Mouse (Mus musculus) forebrain, embryonic 13.5 days (tissue): ENCODE results near the gene Zfp575. TPM values are rescaled to one million over a fixed set of nuclear protein-coding genes. Genes with fewer than 3 reads are reported as not detected.

Experiments
- ATAC-seq: fragments of 200-750 bp; cut with Nextera tagmentation; 2 replicates; pipeline ENCODE4 v1.8.0; 2017
- H3K27ac ChIP-seq: fragments of 300-500 bp; sonication (generic); 2 replicates; pipeline ENCODE4 v1.5.1; 2015; ENCODE audit warnings: inconsistent platforms, mild to moderate bottlenecking, moderate library complexity
- H3K27me3 ChIP-seq: fragments of 300-500 bp; sonication (generic); 2 replicates; pipeline ENCODE4 v1.6.1; 2015; ENCODE audit warnings: mild to moderate bottlenecking, inconsistent platforms
- H3K36me3 ChIP-seq: fragments of 300-500 bp; sonication (generic); 2 replicates; pipeline ENCODE4 v1.6.1; 2015; ENCODE audit warnings: mild to moderate bottlenecking, inconsistent platforms; ENCODE audit not compliant: poor library complexity, severe bottlenecking
- H3K4me1 ChIP-seq: fragments of 300-500 bp; sonication (generic); 2 replicates; pipeline ENCODE4 v1.6.1; 2015; ENCODE audit warnings: inconsistent platforms
- H3K4me2 ChIP-seq: fragments of 300-500 bp; sonication (generic); 2 replicates; pipeline ENCODE4 v1.6.1; 2015; ENCODE audit warnings: inconsistent platforms, mild to moderate bottlenecking, moderate library complexity
- H3K4me3 ChIP-seq: fragments of 300-500 bp; sonication (generic); 2 replicates; pipeline ENCODE4 v1.5.1; 2015; ENCODE audit warnings: mild to moderate bottlenecking, inconsistent platforms
- H3K9ac ChIP-seq: fragments of 300-500 bp; sonication (generic); 2 replicates; pipeline ENCODE4 v1.6.1; 2015; ENCODE audit warnings: mild to moderate bottlenecking, inconsistent platforms
- H3K9me3 ChIP-seq: fragments of 300-500 bp; sonication (generic); replicated peaks from 2 replicates; pipeline ENCODE4 v1.6.1; 2016; ENCODE audit warnings: inconsistent platforms
- WGBS: fragments of 180-500 bp; shearing (Covaris S2); methylation state at CpG from one replicate; pipeline ENCODE4 v1.1.7; 2015; 5-methylcytosine and 5-hydroxymethylcytosine counted together
- polyA plus RNA-seq: library from polyadenylated mRNA; unstranded; fragments of >200 nt; fragmentation: Nextera tagmentation; extraction: Ambion mirVana; gene quantifications from 2 replicates; pipeline ENCODE4 v1.2.1, GENCODE M21; 2015

Gene Zfp575
- polyA plus RNA-seq, 1 experiment from 2014 or later: 5.1 TPM

- Histone ChIP-seq H3K4me1 (peaks cover 13% of the 10 kb centered on the region), H3K36me3 (no peaks in the 10 kb centered on the region), H3K9me3 (no peaks in the 10 kb centered on the region), H3K4me3 (no peak overlapping the region), H3K27me3 (peaks cover 9% of the 10 kb centered on the region; the same call in 1 of the 2 replicates), H3K4me2 (no peak overlapping the region), H3K9ac (no peak overlapping the region), H3K27ac (no peak overlapping the region)
- ATAC-seq: no peak
- 79% methylated on average over 15 of the region's 15 CpGs for WGBS
These were observed 12.0 kb upstream of the Zfp575 start for GRCm38 (mm10) chr7:24599211-24600067.

- no peak overlapping the region for H3K4me2 ChIP-seq
- no peak overlapping the region for H3K4me3 ChIP-seq
- no peak for ATAC-seq
- H3K36me3 ChIP-seq: no peaks in the 10 kb centered on the region
- no peak overlapping the region for H3K9ac ChIP-seq
- H3K4me1 ChIP-seq: peaks cover 24% of the 10 kb centered on the region
- H3K9me3 ChIP-seq: no peaks in the 10 kb centered on the region
- 70% methylated on average over 4 of the region's 4 CpGs for WGBS
- H3K27me3 ChIP-seq: peaks cover 16% of the 10 kb centered on the region; the same call in 1 of the 2 replicates
- H3K27ac ChIP-seq: no peak overlapping the region
These were observed 10.7 kb upstream of the Zfp575 start for GRCm38 (mm10) chr7:24598121-24598520.

GRCm38 (mm10) chr7:24595464-24595863 lies 8.0 kb upstream of the Zfp575 start:
- ATAC-seq: no peak
- H3K9me3 ChIP-seq: no peaks in the 10 kb centered on the region
- H3K27me3 ChIP-seq: peaks cover 16% of the 10 kb centered on the region; the same call in 1 of the 2 replicates
- no peak overlapping the region for H3K4me2 ChIP-seq
- H3K4me1 ChIP-seq: peaks cover 22% of the 10 kb centered on the region
- WGBS: 88% methylated on average over 2 of the region's 2 CpGs
- no peak overlapping the region for H3K27ac ChIP-seq
- no peaks in the 10 kb centered on the region for H3K36me3 ChIP-seq
- H3K4me3 ChIP-seq: no peak overlapping the region
- no peak overlapping the region for H3K9ac ChIP-seq

GRCm38 (mm10) chr7:24594309-24594803 lies 6.9 kb upstream of the Zfp575 start:
- ATAC-seq: peak; percentile 42; the same call in 1 of the 2 replicates
- no peaks in the 10 kb centered on the region for H3K9me3 ChIP-seq
- WGBS: 2% methylated on average over 13 of the region's 13 CpGs
- H3K9ac ChIP-seq: peak overlapping the region; percentile 78
- H3K4me1 ChIP-seq: peaks cover 22% of the 10 kb centered on the region
- H3K4me2 ChIP-seq: peak overlapping the region; percentile 82
- no peaks in the 10 kb centered on the region for H3K36me3 ChIP-seq
- H3K27ac ChIP-seq: no peak overlapping the region
- H3K27me3 ChIP-seq: peaks cover 16% of the 10 kb centered on the region; the same call in 1 of the 2 replicates
- H3K4me3 ChIP-seq: peak overlapping the region; percentile 72

GRCm38 (mm10) chr7:24593621-24594308 lies 6.3 kb upstream of the Zfp575 start:
- peak; percentile 93 for ATAC-seq
- H3K4me1 ChIP-seq: peaks cover 22% of the 10 kb centered on the region
- no peaks in the 10 kb centered on the region for H3K9me3 ChIP-seq
- H3K27me3 ChIP-seq: peaks cover 16% of the 10 kb centered on the region; the same call in 1 of the 2 replicates
- no peak overlapping the region for H3K27ac ChIP-seq
- peak overlapping the region; percentile 72 for H3K4me3 ChIP-seq
- WGBS: 2% methylated on average over 39 of the region's 39 CpGs
- H3K9ac ChIP-seq: peak overlapping the region; percentile 78
- H3K4me2 ChIP-seq: peak overlapping the region; percentile 82
- H3K36me3 ChIP-seq: no peaks in the 10 kb centered on the region

- WGBS: 82% methylated on average over 6 of the region's 6 CpGs
- H3K9me3 ChIP-seq: no peaks in the 10 kb centered on the region
- no peak overlapping the region for H3K27ac ChIP-seq
- no peak overlapping the region for H3K4me3 ChIP-seq
- H3K4me2 ChIP-seq: no peak overlapping the region
- H3K4me1 ChIP-seq: peaks cover 23% of the 10 kb centered on the region
- peaks cover 16% of the 10 kb centered on the region; the same call in 1 of the 2 replicates for H3K27me3 ChIP-seq
- ATAC-seq: no peak
- H3K36me3 ChIP-seq: no peaks in the 10 kb centered on the region
- no peak overlapping the region for H3K9ac ChIP-seq
These were observed 5.3 kb upstream of the Zfp575 start for GRCm38 (mm10) chr7:24592781-24593180.

GRCm38 (mm10) chr7:24592163-24592562 lies 4.7 kb upstream of the Zfp575 start:
- peaks cover 16% of the 10 kb centered on the region; the same call in 1 of the 2 replicates for H3K27me3 ChIP-seq
- no peaks in the 10 kb centered on the region for H3K9me3 ChIP-seq
- H3K27ac ChIP-seq: no peak overlapping the region
- H3K36me3 ChIP-seq: no peaks in the 10 kb centered on the region
- peaks cover 29% of the 10 kb centered on the region for H3K4me1 ChIP-seq
- WGBS: 65% methylated on average over 4 of the region's 4 CpGs
- no peak overlapping the region for H3K4me3 ChIP-seq
- no peak overlapping the region for H3K9ac ChIP-seq
- H3K4me2 ChIP-seq: no peak overlapping the region
- ATAC-seq: no peak

GRCm38 (mm10) chr7:24591735-24592134 lies 4.3 kb upstream of the Zfp575 start:
- Histone ChIP-seq H3K4me2 (no peak overlapping the region), H3K4me3 (no peak overlapping the region), H3K4me1 (peaks cover 33% of the 10 kb centered on the region), H3K27ac (no peak overlapping the region), H3K36me3 (no peaks in the 10 kb centered on the region), H3K27me3 (peaks cover 19% of the 10 kb centered on the region), H3K9ac (0 out of 2 replicates have a peak overlapping the region, but pooled peaks have one; percentile 5), H3K9me3 (no peaks in the 10 kb centered on the region)
- ATAC-seq: no peak
- WGBS: 79% methylated on average over 5 of the region's 5 CpGs

- Histone ChIP-seq H3K4me2 (no peak overlapping the region), H3K36me3 (no peaks in the 10 kb centered on the region), H3K4me3 (no peak overlapping the region), H3K9ac (no peak overlapping the region), H3K27me3 (peaks cover 28% of the 10 kb centered on the region), H3K27ac (no peak overlapping the region), H3K4me1 (peaks cover 16% of the 10 kb centered on the region), H3K9me3 (no peaks in the 10 kb centered on the region)
- whole genome bisulfite sequencing: 87% methylated on average over 13 of the region's 13 CpGs
- ATAC-seq: no peak
These were observed 895 bp upstream of the Zfp575 start for GRCm38 (mm10) chr7:24588336-24588735.

GRCm38 (mm10) chr7:24586828-24587227 lies 613 bp downstream of the Zfp575 start:
- peak overlapping the region; percentile 47 for H3K4me3 ChIP-seq

GRCm38 (mm10) chr7:24585995-24586394 lies 1.4 kb downstream of the Zfp575 start:
- no peak for ATAC-seq
- Histone ChIP-seq H3K9me3 (no peaks in the 10 kb centered on the region), H3K27ac (no peak overlapping the region), H3K36me3 (no peaks in the 10 kb centered on the region), H3K4me1 (peaks cover 11% of the 10 kb centered on the region; the same call in 1 of the 2 replicates), H3K27me3 (peaks cover 28% of the 10 kb centered on the region), H3K4me3 (no peak overlapping the region), H3K9ac (no peak overlapping the region), H3K4me2 (no peak overlapping the region)
- 44% methylated on average over 16 of the region's 16 CpGs for WGBS

More at GRCm38 (mm10) chr7:24586828-24587227, 613 bp downstream of the Zfp575 start:
- Histone ChIP-seq H3K27ac (no peak overlapping the region), H3K9me3 (no peaks in the 10 kb centered on the region), H3K4me2 (peak overlapping the region; percentile 65), H3K9ac (peak overlapping the region; percentile 78), H3K27me3 (peaks cover 28% of the 10 kb centered on the region), H3K4me1 (peaks cover 11% of the 10 kb centered on the region; the same call in 1 of the 2 replicates), H3K36me3 (no peaks in the 10 kb centered on the region)
- WGBS: 13% methylated on average over 8 of the region's 8 CpGs
- peak; percentile 66 for ATAC-seq

GRCm38 (mm10) chr7:24584876-24585275 lies 2.6 kb downstream of the Zfp575 start:
- Histone ChIP-seq H3K36me3 (no peaks in the 10 kb centered on the region), H3K4me3 (no peak overlapping the region), H3K9ac (no peak overlapping the region), H3K9me3 (no peaks in the 10 kb centered on the region), H3K27ac (no peak overlapping the region), H3K27me3 (peaks cover 28% of the 10 kb centered on the region), H3K4me1 (peaks cover 11% of the 10 kb centered on the region; the same call in 1 of the 2 replicates), H3K4me2 (no peak overlapping the region)
- ATAC-seq: no peak
- 82% methylated on average over 6 of the region's 6 CpGs for WGBS
